Mouse (Mus musculus): ENCODE measurements around the gene Hipk2. TPM values are rescaled to one million over a fixed set of nuclear protein-coding genes. Genes with fewer than 3 reads are reported as not detected.
A peak's percentile ranks its signal among the peaks of the same experiment; 100 is the strongest.

Gene Hipk2
- total and polyA plus RNA-seq, 3 experiments: 3.9 to 85.1 (median 14.1) TPM

DNA sequence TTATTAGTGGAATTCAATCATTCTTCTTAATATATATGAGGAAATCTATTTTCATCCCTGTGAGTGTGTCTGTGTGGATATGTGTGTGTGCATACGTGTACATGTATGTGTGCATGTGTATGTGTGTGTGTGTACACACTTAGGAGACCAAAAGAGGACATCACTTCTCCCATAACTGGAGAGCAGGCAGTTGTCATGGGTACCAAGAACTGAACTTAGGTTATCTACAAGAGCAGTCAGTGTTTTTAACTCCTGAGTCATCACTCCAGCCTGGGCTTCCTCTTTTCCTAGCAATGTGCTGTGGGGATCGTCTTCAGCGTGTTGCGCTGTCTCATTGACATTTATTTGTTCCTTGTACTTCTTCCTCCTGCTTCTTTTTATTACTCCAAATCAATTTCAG lies 24.1 kb upstream of the Hipk2 start (continued):
- no peak for TF ChIP-seq BHLHE40 (IDR thresholded peaks at IDR 0.05; ENCODE audit: borderline replicate concordance, low read depth, low read length)

DNA sequence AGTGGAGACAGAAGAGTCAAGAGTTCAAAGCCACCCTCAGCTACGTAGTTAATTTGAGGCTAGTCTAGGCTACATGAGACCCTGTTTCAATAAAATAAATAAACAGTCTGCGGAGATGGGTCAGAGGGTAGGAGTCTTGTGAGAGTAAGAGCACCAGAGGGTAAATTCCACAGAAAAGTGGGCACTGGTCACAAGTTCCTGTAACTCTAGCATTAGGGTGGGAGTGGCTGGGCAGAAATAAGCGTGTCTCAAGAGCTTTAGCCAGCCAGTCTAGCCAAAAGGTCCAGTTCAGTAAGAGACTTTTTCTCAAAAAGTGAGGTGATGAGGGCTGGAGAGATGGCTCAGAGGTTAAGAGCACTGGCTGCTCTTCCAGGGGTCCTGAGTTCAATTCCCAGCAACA lies 17.6 kb upstream of the Hipk2 start:
- Histone ChIP-seq H3K4me1 (ENCODE audit: control insufficient read depth in 1 of 2, insufficient read depth in 2 of 2, low read length in 2 of 2) (peaks cover 14 to 33% of the 10 kb centered on the region in 2 experiments), H3K4me3 (ENCODE audit: control insufficient read depth in 1 of 2, insufficient read depth in 1 of 2, low read depth in 2 of 2, low read length in 2 of 2) (no peak overlapping the region), H3K27me3 (ENCODE audit: control insufficient read depth in 1 of 2, insufficient read depth in 2 of 2, low read length in 2 of 2) (no peaks in the 10 kb centered on the region), H3K27ac (ENCODE audit: control insufficient read depth, low read depth, low read length) (no peak overlapping the region), H3K9ac (ENCODE audit: control insufficient read depth, low read depth, low read length, poor library complexity, severe bottlenecking) (no peak overlapping the region), H3K36me3 (ENCODE audit: control insufficient read depth in 1 of 2, insufficient read depth in 2 of 2, low read length in 2 of 2) (peaks cover 0 to 27% of the 10 kb centered on the region in 2 experiments; a peak in 2 of 4 replicates), H3K9me3 (replicated peaks; ENCODE audit: insufficient read depth, low read length) (no peaks in the 10 kb centered on the region), H3K79me2 (ENCODE audit: control insufficient read depth, insufficient read depth, low read length, poor library complexity) (no peaks in the 10 kb centered on the region)
- no peak for DNase-seq (ENCODE audit: low read depth, low spot score)
- no peak for TF ChIP-seq CTCF (IDR thresholded peaks at IDR 0.05 in 2 of 3, conservative IDR thresholded peaks at IDR 0.05 in 1 of 3; ENCODE audit: control insufficient read depth in 1 of 3, insufficient read depth in 1 of 3, low read depth in 2 of 3, low read length in 3 of 3, poor library complexity in 1 of 3, severe bottlenecking in 1 of 3)
- TF ChIP-seq RCOR1 (IDR thresholded peaks at IDR 0.05; ENCODE audit: low read depth, low read length): no peak
- no peak for TF ChIP-seq NELFE (IDR thresholded peaks at IDR 0.05; ENCODE audit: low read depth, low read length)
- no peak for TF ChIP-seq UBTF (IDR thresholded peaks at IDR 0.05; ENCODE audit: borderline replicate concordance, insufficient read depth, low read depth, low read length)

DNA sequence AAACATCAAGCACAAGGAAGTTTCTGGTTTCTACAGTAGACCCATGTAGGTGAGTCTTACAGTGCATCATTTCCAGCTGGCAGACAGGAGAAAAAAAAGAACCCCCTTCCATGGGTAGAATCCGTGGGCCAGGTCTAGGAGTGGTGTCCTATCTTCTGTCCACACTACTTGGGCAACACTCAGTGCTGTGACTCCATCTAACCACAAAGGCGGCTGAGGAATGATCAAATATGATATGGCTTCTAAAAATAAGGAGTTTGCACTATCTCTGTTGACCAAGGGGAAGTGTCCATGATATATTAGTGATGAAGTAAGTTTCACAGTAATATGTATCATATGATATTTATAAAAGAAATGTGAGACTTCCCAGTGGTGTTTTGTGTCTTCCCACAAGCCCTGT lies 16.1 kb upstream of the Hipk2 start:
- peaks cover 14 to 20% of the 10 kb centered on the region in 2 experiments for H3K4me1 ChIP-seq (ENCODE audit: control insufficient read depth in 1 of 2, insufficient read depth in 2 of 2, low read length in 2 of 2)
- DNase-seq (ENCODE audit: low read depth, low spot score): peak; percentile 58
- no peaks in the 10 kb centered on the region for H3K79me2 ChIP-seq (ENCODE audit: control insufficient read depth, insufficient read depth, low read length, poor library complexity)
- H3K27ac ChIP-seq (ENCODE audit: control insufficient read depth, low read depth, low read length): peak overlapping the region; percentile 11; the same call in 1 of the 2 replicates
- H3K9me3 ChIP-seq (replicated peaks; ENCODE audit: insufficient read depth, low read length): no peaks in the 10 kb centered on the region
- H3K27me3 ChIP-seq (ENCODE audit: control insufficient read depth in 1 of 2, insufficient read depth in 2 of 2, low read length in 2 of 2): no peaks in the 10 kb centered on the region
- TF ChIP-seq E2F4 (IDR thresholded peaks at IDR 0.05; ENCODE audit: borderline replicate concordance, low read depth, low read length): no peak
- peak; percentile 64; the same call in 1 of the 2 replicates for TF ChIP-seq MAFK (IDR thresholded peaks at IDR 0.05; ENCODE audit: borderline replicate concordance, low read depth, low read length)
- peak; percentile 73 for TF ChIP-seq BHLHE40 (IDR thresholded peaks at IDR 0.05; ENCODE audit: borderline replicate concordance, low read depth, low read length)
- peak; percentile 83 for TF ChIP-seq TAL1 (IDR thresholded peaks at IDR 0.05; ENCODE audit: low read length)
- no peak for TF ChIP-seq ZMIZ1 (IDR thresholded peaks at IDR 0.05; ENCODE audit: low read depth, low read length)
- TF ChIP-seq HCFC1 (IDR thresholded peaks at IDR 0.05; ENCODE audit: low read depth, low read length): no peak
- TF ChIP-seq GATA1 (IDR thresholded peaks at IDR 0.05; ENCODE audit: low read depth, low read length): peak; percentile 87
- TF ChIP-seq MAZ (IDR thresholded peaks at IDR 0.05; ENCODE audit: low read depth, low read length): 0 out of 2 replicates have a peak, but pooled peaks have one; percentile 50
- 0 out of 2 replicates have a peak, but pooled peaks have one; percentile 15 for TF ChIP-seq JUND (IDR thresholded peaks at IDR 0.05; ENCODE audit: low read depth, low read length)
- 0 out of 2 replicates have a peak, but pooled peaks have one; percentile 17 for TF ChIP-seq SIN3A (IDR thresholded peaks at IDR 0.05; ENCODE audit: low read length)
- peak; percentile 63 for TF ChIP-seq RCOR1 (IDR thresholded peaks at IDR 0.05; ENCODE audit: low read depth, low read length)
- no peak for TF ChIP-seq ZKSCAN1 (IDR thresholded peaks at IDR 0.05; ENCODE audit: low read depth, low read length)
- TF ChIP-seq ZNF384 (IDR thresholded peaks at IDR 0.05; ENCODE audit: low read depth, low read length): peak; percentile 59
- peak; percentile 89; the same call in 1 of the 2 replicates for TF ChIP-seq MEF2A (IDR thresholded peaks at IDR 0.05; ENCODE audit: extremely low read depth, insufficient replicate concordance, low read depth, low read length, poor library complexity, severe bottlenecking)
- TF ChIP-seq ETS1 (IDR thresholded peaks at IDR 0.05; ENCODE audit: low read depth, low read length): peak; percentile 87
- peak; percentile 85 to 89 for TF ChIP-seq EP300 (IDR thresholded peaks at IDR 0.05; ENCODE audit: low read depth in 1 of 2, low read length in 2 of 2)
- peak; percentile 89 for TF ChIP-seq TCF12 (IDR thresholded peaks at IDR 0.05; ENCODE audit: low read depth, low read length)
- no peak for TF ChIP-seq GABPA (IDR thresholded peaks at IDR 0.05; ENCODE audit: low read depth, low read length)
- no peak overlapping the region for H3K9ac ChIP-seq (ENCODE audit: control insufficient read depth, low read depth, low read length, poor library complexity, severe bottlenecking)
- H3K36me3 ChIP-seq (ENCODE audit: control insufficient read depth in 1 of 2, insufficient read depth in 2 of 2, low read length in 2 of 2): peaks cover 0 to 19% of the 10 kb centered on the region in 2 experiments; a peak in 2 of 4 replicates
- H3K4me3 ChIP-seq (ENCODE audit: control insufficient read depth in 1 of 2, insufficient read depth in 1 of 2, low read depth in 2 of 2, low read length in 2 of 2): no peak overlapping the region
